Mouse (Mus musculus): ENCODE results near the gene Nap1l1.

GRCm38 (mm10) chr10:111499892-111500291, 26.9 kb downstream of the Nap1l1 start:
- TF ChIP-seq CTCF (IDR thresholded peaks at IDR 0.05; ENCODE audit: insufficient read depth, low read depth, low read length), result no peak
- no peak for TF ChIP-seq POLR2A (IDR thresholded peaks at IDR 0.05; ENCODE audit: insufficient read depth, low read depth, low read length)

Measured in olfactory bulb, adult 2 months (tissue).